Mouse (Mus musculus) megakaryocyte, adult 5-6 weeks (primary cell): ENCODE results near the gene Gm37419. TPM values are rescaled to one million over a fixed set of nuclear protein-coding genes. Genes with fewer than 3 reads are reported as not detected.

ENCODE experiments used
- ATAC-seq: 2 replicates; pipeline ENCODE4 v1.8.0; 2016; ENCODE audit warnings: mild to moderate bottlenecking, inconsistent platforms; ENCODE audit not compliant: poor library complexity, severe bottlenecking
- total RNA-seq, 2 experiments: library from RNA; stranded (forward) in 1 of 2; stranded (reverse) in 1 of 2; fragments of 153-499, 151-499 nt in 1 of 2; fragments of 221-1000, 200-1000 nt in 1 of 2; gene quantifications; 2 replicates each; pipeline versions ENCODE4 v1.2.3 to v1.2.4; 2015 to 2017

Gm37419 gene
- total RNA-seq, 2 experiments from 2014 or later: not detected

- peak; percentile 59 for ATAC-seq
Measured at GRCm38 (mm10) chr16:23993351-23994321, 5.4 kb downstream of the Gm37419 start.

- ATAC-seq: no peak
Measured at GRCm38 (mm10) chr16:23996342-23996741, 8.1 kb downstream of the Gm37419 start.

DNA sequence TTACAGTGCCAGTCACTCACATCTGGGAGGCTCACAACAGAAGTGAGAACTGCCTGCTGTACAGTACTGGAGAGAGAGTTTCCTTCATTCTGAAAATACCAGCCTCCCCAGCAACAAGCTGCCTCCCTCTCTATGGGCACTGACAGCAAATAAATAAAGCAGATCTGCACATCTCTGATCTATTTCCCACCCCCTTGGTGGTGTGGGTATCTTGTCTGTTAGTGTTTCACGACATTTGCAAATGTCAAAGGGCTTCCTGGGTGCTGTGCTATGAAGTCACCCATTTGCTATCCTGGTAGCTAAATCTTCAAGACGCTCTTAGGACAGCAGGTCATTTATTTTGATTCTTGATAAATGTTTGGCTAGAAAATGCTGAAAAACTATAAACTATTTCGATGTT lies 8.9 kb downstream of the Gm37419 start:
- ATAC-seq: no peak

- no peak for ATAC-seq
Measured at GRCm38 (mm10) chr16:23997912-23998311, 9.6 kb downstream of the Gm37419 start.

GRCm38 (mm10) chr16:24005928-24006327 lies 17.6 kb downstream of the Gm37419 start:
- no peak for ATAC-seq

GRCm38 (mm10) chr16:24009891-24010290 lies 21.6 kb downstream of the Gm37419 start:
- no peak for ATAC-seq

DNA sequence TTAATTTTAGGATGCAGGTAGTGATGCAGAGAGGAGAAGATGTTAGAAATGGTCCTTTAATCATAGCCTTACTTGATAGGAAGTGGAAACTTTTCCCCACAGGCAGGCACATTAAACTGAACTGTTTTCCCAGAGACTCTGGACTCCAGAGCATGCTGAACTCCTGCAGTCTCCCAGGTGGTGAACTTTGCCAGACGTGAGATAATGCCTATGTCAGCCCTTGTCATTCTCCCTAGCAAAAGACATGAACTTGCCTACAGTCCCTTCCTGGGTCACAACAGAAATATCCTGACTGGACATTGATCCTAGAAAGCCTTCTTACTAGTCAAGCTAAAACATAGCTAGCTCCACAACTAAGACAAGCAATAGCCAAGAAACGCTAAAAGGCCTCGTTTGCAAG lies 23.0 kb downstream of the Gm37419 start:
- no peak for ATAC-seq

DNA sequence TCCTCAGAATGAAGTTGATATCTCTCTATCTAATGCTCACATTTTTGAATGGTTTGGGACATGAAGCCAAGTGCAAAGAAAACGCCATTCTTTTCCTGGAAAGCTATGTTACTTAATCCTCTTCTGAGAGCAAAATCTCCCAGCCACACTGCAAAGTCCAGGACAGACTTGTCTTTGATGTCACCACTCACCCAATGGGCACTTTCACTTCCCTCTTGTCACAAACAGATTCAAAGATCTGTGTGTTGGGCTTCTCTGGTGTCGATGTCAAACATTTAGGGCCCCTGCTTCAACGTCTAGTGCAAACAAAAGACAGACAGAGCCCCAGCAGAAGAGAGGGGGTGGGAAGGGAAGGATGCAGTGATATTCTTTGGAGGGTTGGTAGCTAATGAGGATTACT lies 23.8 kb downstream of the Gm37419 start:
- ATAC-seq: peak; percentile 53

GRCm38 (mm10) chr16:24014378-24014777 lies 26.1 kb downstream of the Gm37419 start:
- ATAC-seq: no peak

DNA sequence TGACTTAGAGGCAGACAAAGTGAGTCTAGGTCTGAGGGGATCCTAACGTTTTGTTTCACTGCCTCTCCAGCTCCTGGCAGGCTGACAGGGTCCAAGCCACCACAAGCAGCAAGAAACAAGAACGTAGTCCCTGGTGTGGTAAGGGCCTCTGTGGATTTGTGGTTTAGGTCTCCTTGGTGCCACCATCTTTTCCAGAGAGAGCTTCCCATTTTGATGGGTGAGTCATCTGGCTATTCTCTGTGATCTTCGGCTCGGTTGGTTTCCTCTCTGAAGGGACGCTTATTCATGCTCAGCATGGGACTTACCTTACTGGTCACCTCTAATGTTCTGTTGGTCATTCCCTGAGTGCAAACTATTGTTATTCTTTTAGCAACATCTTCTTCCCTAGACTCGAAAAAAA lies 28.0 kb downstream of the Gm37419 start:
- ATAC-seq: peak; percentile 82

- peak; percentile 62 for ATAC-seq
Measured at GRCm38 (mm10) chr16:24016742-24017141, 28.5 kb downstream of the Gm37419 start.

- ATAC-seq: no peak
Measured at GRCm38 (mm10) chr16:24021722-24022121, 33.4 kb downstream of the Gm37419 start.

DNA sequence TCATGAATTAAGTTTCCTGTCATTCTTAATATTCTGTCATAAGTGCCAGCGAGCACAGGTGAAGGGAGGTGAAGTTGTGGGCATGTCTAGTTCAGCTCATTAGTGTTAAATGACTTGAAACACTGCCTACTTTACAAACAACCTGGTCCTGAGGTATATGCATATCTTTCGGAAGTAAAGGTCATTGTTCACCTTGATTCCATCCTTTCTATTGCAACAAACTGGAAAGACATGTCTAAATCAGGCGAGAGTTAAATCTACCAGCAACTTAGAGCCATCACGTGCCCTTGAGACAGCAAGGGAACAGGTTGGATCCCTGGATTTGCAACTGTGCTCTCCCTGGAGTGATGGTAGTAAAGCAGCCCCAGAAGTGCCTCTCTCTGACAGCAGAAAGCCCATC lies 34.3 kb downstream of the Gm37419 start:
- ATAC-seq: no peak

DNA sequence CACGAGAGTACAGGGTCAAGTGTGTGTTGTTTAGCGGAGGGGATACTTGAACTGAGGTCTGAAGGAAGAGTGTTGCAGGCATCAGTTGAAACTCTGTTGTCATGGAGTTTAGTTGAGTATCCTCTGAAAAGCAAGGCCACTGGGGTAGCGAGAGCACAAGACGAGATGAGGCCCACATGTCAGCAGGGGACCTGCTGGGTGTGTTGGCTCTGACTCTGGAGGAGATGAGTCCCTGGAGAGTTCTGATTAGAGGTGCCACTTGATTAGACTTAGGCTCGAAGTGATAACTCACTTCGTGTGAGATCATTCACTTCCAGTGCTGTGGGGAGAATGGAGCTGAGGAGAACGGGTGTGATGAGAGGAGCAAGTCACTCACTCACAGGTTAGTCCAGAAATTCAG lies 37.2 kb downstream of the Gm37419 start:
- ATAC-seq: no peak

GRCm38 (mm10) chr16:24029965-24030672 lies 41.8 kb downstream of the Gm37419 start:
- ATAC-seq: no peak

DNA sequence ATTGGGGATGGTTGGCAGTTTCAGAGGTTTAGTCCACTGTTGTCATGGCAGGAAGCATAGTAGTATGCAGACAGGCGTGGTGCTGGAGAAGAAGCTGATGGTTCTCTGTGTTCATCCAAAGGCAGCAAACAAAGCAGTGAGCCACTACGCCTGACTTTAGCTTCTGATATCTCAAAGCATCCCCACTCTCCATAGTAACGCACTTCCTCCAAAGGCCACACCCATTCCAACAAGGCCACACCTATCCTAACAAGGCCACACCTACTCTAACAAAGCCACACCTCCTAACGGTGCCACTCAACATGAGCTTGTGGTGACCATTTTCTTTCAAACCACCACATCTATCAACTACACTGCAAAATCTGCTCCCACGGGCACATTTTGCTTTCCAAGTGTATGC lies 45.0 kb downstream of the Gm37419 start:
- ATAC-seq: no peak

GRCm38 (mm10) chr16:24034450-24034849 lies 46.2 kb downstream of the Gm37419 start:
- ATAC-seq: no peak

GRCm38 (mm10) chr16:24035767-24036166 lies 47.5 kb downstream of the Gm37419 start:
- ATAC-seq: no peak

DNA sequence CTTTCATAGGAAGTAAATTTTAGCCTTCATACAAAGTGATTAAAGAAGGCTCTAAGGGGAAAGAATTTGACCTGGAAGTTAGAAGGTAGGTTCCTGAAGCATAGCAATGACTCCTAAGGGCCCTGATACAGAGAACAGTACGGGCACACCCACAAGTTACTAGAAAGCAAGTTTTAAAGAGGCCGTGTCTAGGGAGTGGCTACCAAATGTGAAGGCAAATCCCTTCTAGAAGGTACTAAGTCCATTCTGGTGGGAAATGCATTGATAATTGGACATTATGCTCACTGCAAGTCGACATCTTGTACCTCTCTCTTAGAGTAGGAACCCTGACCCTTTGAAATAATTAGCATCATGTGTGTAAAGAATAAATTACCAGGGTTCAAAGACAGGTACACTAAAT lies 48.1 kb downstream of the Gm37419 start:
- ATAC-seq: no peak
